Mouse (Mus musculus) spleen, postnatal 14 days (tissue): Measurements from ENCODE around the gene Dnm3.
A peak's percentile ranks its signal among the peaks of the same experiment; 100 is the strongest.

Source experiments
- DNase-seq, 2 experiments: peaks; one replicate each; pipeline ENCODE4 v3.0.0; 2021 to 2022; ENCODE audit warnings: low spot score in 2 of 2

Dnm3 gene

DNA sequence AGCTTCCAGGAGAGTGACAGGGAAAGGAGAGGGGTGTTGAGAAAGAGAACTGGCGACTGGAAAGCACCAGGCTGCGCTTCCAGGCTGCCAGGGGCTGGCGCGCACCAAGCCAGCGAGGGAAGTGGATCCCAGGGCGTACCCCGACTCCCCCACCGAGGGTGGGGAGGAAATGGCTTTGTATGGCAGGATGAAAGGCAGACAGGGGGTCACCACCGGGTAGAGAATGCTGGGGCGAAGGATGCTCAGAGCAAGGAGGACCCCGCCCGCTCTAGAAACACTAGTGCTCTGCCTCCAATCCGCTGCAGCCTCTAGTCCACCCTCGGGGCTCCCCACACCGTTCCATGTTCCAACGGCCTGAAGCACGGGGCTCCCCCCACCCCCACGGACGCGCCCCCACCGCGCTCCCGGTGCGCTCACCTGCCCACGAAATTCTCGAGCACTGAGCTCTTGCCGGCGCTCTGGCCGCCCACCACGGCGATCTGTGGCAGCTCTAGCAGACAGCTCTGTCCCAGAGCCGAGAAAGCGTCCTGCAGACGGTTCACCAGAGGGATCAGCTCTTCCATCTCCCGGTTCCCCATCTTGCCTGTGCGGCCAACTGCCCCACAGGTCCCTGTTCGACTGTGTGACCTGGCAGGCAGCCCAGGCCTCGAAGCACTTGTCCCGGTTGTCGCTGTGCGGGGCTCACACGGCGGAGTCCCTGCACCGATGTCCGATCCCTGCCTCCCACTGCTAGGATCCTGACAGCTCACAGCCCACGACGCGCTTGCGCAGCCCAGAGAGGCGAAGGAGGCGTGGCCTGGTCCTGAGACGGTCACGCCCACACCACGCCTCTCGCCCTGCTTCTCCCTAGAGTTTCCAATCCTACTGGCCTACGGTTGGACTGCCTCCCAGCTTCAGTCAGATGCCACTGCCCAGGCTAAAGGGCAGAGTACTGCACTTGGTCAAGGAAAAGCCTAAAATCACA, at the start of gene Dnm3:
TSS of gene Dnm3 (minus strand) at position 789 of the 964 bp plus-strand sequence.
- peak; percentile 7 to 12 for DNase-seq

DNA sequence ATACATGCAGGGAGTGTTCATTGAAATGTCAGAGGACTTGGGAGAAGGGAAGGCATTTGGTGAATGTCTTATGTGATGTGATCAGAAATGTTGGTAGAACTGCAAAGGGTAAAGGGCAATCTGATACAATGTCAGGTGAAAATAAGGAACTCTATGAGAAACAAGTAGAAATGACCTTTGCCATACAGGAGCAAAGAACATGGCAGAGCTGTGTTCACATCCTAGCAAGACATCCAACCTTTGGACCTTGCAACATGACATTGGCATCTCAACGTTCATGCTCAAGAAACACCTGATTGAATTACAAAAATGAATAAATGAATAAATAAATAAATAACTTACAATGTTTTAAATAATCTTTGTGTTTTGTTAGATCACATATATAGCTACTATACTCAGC, 37.3 kb upstream of the Dnm3 start:
- DNase-seq, result no peak

DNA sequence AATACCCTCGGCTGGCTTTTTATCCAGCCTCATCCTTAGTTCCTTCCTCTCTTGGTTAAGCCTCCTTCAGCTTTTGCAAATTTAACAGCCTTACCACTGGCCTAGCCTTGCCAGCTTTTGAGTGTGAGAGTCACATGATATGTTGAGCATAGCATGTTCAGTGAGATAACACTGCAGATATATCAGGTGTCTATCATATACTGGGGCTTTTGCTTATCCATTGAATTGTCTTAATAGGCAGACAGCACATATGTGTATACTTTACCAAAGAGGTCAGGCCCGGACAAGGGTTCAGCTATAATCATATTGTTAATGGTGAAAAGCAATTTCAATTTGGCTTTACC, 32.2 kb upstream of the Dnm3 start:
- DNase-seq, result no peak

DNA sequence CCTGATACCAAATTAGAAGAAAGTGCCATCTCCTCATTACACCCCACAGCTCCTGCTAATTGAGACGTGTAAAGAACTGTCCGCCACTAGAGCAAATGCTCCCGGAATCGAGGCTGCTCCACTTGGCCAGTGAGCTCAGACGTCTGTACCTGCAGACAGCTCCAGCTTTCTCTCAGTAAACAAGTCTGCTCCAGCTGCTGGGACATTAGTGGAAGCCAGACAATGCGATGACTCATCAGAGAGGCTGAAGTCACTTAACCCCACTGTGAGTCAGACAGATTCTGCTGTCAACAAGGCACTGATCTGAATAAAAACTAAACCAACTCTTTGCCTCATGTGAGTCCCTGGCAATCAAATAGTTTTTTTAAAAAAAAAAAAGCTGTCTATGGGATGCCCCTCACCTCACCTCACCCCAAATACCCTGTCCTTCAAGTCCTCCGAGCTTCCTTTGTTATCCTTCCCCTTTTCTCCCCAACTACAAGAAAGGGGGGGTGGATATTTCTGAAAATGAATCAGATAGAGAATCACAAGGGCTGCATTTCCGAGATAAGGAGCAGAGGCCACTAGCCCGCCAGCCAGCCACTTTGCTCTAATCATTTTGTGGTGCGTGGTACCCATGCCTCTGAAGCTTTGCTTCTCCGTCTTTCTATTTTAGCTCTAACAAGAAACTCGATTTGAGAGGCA, 31.6 kb upstream of the Dnm3 start:
- no peak for DNase-seq

DNA sequence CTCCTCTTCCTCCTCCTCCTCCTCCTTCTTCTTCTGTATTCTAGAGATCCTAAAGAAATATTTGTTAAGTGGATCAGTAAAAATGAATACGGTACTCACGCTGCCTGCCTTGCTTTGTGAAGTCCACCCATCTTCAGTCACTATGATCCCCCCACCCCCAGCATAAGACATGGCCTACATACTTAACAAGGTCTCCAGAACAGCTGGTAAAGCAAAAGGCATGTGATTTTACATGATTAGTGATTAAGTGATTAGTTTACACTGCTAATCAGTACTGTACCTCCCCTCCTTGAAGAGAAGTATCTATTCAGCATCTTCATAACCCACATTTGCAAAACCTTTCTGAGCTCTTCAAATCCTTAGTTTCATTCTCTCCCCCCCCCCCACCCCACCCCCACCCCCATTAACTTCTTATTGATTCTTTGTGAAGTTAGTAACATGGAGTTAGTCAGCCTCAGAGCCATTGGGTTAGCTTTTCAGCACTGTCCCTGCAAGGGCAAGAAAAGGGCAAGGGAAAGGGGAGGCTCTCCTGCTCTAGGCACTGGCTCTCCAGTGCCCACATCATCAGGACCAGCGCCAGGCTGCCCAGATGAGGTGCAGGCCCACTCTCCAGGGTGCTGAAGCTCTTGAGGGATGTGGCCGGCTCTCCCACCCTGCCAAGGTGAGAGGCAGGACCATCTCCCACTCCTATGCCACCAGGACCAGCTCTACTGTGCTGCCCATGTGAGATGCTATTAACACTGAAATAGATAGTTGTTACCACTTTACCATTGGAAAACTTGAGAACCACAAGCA, 30.6 kb upstream of the Dnm3 start:
- no peak for DNase-seq

DNA sequence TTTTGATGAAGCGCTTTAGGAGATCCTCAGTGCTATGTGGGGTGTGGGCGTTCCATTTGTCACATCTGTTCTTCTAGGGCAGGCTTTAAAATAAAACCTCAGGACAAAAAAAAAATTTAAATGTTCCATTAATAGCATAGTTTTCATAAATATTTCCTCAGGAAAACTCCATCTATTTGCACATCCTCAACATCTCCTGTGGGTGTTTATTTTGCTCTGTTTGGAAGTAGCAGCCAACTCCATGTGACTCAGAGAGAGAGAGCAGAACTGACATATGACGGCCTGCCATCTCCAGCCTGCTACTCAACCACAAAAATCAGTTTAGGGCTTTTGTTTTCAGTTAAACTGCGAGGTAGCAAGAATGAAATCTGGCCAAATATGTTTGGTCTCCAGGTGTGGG, 28.7 kb upstream of the Dnm3 start:
- DNase-seq, result no peak

DNA sequence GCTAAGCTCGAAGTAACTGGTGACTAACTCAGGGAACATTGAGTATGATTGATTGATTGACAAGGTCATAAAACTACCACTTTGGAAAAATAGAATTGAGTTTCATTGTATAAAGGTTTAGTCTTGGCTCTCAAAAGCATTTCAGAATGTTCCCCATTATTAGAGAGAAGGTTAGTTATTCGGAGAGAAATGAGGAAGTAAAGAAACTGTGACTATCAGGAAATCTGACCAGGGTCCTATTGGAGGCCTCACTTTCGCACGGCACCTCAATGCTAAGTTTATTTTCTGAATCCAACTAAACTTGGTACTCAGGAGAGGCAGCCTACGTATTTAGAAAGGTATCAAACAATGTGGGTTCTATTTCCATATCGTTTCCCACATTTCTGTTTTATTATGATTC, 27.8 kb upstream of the Dnm3 start:
- DNase-seq, result no peak

DNA sequence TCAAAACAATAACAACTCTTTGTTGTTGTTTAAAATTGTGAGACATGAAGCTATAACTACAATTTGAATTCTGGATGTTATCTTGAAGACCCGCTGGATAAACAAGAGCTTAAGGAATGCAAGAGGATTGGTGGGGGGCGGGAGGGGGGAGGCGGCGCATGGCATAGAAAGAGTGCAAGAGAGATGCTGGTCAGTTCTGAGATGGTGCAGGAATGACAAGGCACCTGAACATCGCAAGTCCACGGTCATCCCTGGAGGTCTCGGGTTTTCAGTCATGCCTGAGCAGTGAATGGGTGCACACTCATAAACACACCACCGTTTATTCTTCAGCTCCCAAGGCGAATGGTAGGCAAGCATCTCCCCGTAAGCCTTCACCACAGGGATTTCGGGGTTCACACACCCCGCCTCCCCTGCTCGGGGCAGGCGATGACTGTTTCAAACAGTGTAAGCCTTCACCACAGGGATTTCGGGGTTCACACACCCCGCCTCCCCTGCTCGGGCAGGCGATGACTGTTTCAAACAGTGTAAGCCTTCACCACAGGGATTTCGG, 1.2 kb downstream of the Dnm3 start:
- DNase-seq, result no peak

DNA sequence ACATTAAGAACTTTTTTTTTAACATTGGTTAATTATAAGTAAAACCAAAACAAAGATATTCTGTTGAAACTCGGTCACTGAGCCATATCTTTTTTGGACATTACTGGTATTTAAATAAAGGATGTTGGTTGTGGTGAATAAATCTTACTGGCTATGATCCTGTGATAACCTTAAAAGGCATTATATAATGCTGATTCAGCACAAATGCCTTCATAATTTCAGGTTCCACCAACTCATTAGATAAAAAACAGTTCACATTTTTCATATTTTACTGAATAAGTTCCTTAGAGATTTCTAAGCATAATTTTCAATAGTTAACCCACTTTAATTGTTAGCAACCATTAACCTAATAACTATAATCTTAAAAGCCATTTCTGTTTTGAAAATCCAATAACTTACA, 4.9 kb downstream of the Dnm3 start:
- no peak for DNase-seq

DNA sequence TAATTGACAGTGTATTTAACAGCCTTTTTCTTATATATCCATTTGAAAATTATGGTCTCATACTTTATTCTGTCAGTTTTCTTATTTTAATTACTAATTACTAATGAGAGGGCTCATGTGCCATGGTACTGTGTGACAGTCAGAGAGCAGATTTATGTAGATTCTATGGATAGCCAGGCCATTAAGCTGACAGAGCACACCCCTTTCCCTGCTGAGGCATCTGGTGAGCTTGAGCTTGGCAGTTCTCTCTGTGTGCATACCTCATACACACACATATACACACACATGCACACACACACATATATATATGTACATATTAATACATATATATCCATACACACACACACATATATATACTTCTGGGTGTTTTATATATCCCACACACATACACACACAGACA, 6.7 kb downstream of the Dnm3 start:
- DNase-seq, result no peak

DNA sequence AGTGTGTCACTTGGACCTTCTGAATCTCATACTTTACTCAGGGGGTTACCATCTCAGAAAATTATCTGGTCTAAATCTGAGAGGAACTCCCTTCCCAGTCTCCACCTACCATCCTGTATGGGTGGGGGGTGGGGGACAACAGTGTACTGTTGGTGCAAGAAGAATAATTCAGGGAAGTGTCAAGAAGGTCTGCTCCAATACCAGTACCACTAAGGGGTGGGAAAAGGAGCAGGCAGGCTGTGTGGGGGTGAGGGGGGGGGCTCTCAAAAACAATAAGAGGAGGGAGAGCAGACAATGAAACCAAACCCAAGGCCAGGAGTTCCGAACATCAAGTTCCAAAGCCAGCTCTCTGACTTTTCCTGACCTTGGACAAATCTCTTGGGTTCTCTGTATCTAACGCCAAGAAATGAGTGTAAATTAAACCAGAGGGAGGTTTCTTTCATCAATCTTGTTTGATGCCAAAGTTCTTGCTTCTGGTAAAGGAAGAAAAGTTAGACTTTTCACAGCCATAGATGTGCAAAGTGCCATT, 8.0 kb downstream of the Dnm3 start:
- DNase-seq, result no peak

DNA sequence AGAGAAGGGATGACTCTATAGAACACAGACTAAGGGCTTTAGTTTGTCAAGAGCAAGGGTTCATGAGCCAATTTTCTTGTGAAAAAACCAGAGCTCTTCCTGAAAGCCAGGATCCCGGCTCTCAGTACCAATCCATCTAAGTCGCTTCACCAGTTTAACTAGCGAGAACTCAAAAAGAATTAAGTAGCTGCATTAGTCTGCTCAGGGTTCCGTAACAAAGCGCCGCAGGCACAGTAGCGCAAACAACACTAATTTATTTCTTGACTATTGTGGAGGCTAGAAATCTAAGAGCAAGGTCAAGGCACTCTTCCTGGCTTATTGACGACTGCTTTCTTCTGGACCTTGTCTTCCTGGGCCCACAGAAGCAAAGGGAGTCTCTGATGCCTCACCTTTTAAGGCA, 14.2 kb downstream of the Dnm3 start:
- no peak for DNase-seq

DNA sequence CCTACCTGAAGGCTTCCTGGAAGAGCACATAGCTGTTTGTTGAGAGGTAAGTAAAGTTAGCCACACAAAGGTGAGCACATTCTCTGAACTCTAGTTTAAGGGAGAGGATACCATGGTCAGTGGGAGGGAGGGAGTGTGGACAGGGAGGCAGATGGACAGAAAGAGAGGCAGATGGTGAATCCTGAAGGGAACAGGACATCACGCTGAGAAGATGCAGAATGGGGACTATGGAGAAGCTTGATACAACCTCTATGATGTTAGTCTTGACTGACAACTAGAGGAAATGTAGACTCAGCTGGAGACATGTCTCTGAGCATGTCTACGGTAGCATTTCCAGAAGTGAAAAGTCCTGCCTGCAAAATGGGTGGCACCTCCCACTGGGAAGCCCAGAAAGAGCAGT, 19.1 kb downstream of the Dnm3 start:
- no peak for DNase-seq

DNA sequence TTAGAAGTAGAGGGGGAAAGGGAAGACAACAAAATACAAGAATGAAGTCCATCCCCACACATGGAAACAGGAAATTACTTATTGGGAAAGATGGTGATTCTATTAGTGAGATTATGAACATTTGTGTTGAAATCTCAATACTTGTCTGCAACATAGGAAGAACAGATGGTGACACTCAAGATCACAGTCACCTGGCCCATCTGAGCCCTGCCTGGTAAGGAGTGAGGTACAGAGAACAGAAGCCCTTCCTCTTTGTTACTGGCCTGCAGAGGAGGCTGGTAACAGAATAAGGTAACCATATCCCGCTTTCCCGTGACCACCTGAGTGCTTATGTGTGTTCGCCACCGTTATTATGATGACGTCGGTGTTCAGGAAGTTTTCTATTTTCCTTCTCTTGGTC, 21.0 kb downstream of the Dnm3 start:
- no peak for DNase-seq

DNA sequence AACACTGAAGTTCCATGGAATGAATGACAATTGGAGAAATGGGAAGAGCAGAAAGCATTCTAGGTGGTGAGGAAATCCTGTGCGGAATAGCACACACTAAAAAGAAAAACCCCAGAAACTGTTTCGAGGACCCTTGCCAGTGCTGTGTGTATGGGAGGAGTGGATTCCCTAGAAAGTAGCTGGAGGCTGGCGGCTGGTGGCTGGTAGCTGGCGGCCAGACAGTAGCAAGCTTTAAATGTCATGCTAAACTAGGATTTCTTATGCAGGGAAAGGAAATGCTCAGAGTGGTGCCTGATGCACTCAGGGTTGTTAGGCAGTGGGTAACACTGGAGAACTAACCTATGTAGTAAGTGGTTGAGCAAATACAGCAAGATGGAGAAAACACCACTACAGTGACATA, 21.4 kb downstream of the Dnm3 start:
- DNase-seq, result no peak

DNA sequence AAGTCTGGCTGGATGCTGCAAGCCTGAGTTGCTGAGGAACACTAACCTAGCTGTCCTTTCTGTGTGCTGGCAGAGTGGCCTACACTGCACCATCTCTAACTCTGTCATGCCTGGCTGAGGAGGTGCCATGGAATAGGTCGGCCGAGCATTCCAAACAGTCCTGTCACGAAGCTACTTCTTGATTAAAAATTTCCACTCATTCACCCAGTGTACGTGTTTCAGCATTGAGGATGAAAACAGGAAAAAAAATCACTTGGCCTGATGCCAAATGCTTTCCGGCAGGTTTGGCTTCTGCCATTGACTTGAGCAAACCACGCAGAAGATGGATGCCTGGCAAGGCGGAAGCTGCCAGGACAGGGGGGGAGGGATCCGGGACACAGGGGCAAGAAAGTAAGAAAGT, 24.3 kb downstream of the Dnm3 start:
- no peak for DNase-seq

DNA sequence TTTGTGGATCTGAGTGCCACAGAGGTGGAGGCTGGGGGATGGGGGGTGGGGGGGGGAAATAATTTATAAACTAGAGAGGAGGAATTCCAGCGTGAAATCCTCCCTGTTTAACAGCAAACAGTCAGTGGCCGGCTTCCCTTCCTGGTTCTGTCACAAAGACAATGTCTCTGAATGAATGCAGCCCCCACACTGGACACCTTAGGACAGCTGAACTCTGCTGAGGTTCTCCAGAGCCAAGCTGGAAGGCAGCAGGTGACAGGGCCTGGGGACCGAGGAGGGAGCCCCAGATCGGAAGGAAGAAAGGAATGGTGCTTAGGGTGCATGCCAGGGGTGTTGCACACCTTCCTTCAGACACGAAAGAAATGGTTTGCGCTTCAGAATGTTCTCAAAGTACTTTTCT, 24.8 kb downstream of the Dnm3 start:
- DNase-seq, result no peak

DNA sequence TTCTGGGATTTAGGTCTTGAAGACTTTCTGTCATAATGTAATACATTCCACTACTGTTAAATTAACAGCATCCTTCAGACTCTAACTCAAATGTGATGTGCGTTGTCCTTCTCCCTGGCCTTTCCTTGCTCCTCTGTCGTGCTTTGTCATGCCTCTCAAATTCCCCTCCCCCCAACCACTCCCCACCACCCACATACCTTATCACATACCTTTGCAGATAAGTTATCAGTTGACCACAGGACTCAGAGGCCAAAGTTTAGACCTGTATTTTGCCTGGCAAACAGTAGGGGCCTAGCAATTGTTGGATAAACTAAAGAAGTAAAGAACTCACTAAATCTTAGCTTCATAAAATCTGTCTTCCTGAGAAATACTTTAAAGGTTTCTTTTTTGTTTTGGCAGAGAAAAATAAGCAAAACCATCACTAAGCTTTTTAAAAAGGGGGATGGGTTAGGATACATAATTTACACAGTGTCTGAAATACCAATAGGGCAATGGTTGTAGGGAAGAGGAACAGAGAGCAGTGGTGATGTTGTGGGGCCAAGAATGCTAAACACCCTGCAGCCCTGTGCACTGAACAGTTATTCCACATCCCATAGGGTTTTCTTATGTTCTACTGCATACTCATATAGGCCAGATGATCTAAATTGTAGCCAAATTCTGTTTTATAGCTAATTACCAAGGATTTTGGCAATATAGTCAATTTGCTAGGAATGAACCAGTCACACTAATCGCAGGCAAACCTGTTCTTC, 28.5 kb downstream of the Dnm3 start:
- no peak for DNase-seq

DNA sequence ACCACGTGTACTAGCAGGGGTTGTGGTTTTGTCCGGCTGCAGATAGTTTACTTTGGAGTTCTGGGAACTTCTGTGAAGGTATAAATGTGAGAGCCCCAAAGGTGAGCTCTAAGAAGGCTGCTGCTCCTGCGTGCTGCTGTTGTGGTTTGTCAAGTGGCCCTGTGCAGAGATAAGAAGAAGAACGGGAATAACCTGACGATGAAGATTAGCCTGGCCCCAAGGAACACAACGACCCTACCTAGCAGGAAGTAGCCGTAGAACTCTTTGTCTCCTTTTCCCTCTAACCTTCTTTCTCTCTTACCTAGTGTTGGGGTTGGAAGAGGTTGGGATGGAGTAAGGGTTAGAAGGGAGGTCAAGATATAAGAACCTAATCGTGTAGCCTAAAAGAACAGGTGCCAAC, 33.0 kb downstream of the Dnm3 start:
- no peak for DNase-seq

DNA sequence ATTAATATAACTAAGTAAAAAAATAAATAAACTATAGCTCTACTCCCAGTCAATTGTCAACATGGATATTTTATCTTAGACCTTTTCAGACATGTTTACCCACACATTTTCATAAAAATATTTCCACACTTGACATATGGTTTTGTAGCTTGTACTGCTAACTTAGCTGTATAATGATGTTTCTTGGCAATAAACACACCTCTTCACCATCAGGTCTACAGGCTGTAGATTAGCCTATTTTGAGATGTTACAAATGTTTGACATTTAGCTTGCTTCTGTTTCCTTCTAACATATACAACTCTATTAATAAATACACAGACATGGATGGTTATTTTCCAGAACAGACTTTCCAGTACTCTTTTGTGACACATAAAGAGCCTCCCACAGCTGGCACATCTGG, 38.3 kb downstream of the Dnm3 start:
- DNase-seq, result no peak

DNA sequence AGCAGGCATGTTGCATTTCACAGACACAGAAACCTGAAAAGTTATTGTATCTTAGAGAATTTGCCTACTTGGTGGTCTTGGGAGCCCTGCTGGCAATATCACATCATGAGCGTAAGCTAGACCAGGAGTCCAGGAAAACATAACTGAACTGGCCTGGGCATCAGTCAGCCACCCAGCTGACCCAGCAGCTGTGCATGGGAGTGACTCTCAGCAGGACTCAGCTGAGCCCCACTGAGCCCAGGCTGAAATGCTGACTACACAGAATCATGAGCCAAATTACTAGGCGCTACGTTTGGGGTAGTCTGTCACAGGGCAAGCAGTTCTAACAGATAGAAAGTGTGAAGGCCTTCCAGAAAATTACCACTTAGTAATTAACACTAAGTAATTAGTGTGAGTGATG, 41.2 kb downstream of the Dnm3 start:
- DNase-seq, result no peak
